Mouse (Mus musculus): ENCODE data around the gene Rnpc3.
A peak's percentile ranks its signal among the peaks of the same experiment; 100 is the strongest.
"Not testable (repeated sequence)": the region's sequence is repeated elsewhere in the genome, so short reads cannot be mapped to it uniquely, and the experiment has no call there.

Rnpc3 gene

DNA sequence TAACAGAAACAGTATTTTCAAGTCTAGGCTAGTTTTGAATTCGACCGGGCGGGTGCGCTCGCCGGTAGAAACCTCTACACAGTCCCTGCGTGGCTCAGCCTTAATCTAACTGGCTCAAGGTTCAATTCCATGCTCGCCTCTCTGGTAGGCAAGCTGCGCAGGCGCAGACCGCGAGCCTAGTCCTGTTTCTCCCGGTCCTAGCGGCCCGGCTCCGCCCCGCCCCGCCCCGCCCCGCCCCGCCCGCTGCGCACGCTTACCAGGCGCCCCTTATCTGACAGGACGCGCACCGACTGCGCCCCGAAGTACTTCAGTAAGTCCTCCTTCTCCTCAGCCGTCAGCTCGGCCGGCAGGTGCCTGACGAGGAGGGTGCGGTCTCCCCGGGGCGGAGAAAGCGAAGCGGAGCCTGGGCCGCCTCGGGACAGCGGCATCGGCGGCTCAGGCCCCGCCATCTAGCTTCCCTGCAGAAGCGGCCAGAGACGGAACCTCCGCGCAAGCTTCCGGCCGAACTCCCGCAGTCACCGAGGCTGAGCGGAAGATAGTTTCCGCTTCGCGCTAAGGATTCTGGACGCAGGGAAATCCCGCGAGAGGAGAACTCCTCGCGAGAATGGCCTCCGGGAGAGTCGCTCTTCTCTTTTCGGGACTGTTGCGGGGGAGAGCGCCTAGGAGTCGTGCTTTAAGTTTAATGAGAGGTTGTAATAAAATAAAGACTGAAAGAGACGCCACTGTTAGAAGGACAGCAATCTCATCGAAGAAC, at the start of gene Rnpc3:
Gene Rnpc3 (minus strand): TSS at position 544 of the 754 bp plus-strand sequence.
- peak; percentile 93 for DNase-seq (ENCODE audit: low spot score)

DNA sequence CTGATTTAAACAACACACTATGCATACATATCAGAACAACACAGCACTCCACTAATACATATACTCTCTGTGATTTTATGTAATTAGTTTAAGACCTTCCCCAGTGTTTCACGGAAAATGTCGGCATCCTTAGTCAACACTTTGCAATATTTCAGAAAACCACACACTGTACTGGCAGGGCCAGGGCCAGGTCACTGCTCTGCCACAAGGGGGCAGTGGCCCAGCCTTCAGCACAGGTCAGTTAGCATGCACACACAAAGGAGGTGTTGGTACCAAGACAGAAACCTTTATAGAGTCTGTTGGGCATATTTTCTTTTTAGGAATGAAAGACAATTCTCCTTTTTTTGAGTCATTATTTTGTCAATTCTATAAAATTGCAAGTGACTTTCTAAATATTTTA, 27.0 kb upstream of the Rnpc3 start:
- no peak for DNase-seq (ENCODE audit: low spot score)

DNA sequence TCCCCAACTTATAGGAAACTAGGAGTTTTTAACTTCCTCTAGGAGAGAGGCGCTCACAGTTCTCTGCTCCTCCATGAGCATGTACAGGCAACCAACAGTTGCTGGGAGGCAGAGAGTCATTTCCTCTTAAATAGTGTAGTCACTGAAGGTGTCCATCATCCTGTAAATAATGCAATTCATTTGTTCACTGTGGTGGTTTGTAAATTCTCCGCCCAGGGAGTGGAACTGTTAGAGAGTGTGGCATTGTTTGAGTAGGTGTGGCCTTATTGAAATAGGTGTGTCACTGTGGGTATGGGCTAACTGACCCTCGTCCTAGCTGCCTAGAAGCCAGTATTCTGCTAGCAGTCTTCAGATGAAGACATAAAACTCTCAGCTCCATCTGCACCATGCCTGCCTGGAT, 24.4 kb upstream of the Rnpc3 start:
- no peak for DNase-seq (ENCODE audit: low spot score)

DNA sequence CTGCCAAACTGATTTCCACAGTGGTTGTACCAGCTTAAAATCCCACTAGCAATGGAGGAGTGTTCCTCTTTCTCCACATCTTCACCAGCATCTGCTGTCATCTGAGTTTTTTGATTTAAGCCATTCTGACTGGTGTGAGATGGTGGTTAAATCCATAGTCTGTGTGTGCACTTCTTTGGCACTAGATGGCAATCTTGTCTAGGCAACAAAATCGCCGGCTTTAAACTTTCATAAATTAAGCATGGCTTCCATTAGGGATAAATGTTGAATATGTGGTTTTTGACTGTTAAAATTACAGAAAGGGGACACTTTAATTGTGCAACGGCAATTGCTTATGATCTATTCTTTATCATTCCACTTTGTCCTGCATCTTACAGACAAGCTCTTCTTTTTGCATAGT, 21.4 kb upstream of the Rnpc3 start:
- not testable (repeated sequence) for DNase-seq (ENCODE audit: low spot score)

DNA sequence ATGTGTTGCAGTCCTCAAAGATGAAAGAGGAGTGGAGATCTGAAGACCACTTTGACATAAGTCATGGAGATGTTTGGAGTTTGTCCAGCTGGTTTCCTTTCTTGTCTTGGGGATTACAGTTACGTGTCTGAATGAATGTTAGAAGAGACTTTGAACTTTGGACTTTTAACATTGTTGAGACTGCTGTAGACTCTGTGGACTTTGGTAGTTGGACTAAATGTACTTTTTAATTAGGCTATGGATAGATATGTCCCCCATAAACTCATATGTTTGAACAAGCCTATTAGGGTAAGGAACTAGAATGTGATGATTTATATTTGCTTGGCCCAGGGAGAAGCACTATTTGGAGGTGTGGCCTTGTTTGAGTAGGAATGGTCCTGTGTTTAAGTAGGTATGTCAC, 9.6 kb upstream of the Rnpc3 start:
- DNase-seq (ENCODE audit: low spot score) = no peak

DNA sequence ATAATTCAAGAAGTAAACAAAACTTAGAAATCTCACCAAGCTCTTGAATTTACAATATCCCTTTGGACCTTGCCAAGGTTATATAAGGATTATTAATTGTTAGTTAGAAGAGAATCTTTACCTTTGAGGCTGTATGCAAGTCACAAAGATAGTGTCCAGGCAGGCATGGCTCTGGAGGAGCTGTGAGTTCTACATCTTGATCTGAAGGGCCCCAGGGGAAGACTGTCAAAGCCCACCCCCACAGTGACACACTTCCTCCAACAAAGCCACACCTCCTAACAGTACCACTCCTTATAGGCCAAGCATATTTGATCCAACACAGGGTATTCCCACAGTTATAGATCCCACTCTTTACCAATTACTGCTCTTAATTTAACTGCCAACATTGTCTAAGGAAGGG, 4.3 kb upstream of the Rnpc3 start:
- no peak for DNase-seq (ENCODE audit: low spot score)

DNA sequence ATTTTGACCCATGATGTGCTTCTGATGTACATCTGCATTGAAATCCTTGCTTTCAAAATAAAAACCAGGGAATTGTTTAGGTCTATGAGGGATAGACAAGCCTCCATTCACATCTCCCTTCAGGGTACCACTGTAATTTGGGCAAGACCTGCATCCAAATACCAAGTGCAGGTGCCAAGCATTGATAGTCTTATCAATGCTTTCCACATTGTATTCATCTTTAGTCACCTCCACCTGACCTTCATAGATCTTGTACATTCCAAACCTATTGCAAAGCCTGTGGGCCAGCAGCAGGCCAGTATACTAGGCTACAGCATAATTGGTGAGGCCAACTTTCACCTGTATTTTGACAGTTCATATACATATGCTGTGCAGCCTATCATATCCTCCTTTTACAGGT, 1.7 kb upstream of the Rnpc3 start:
- no peak for DNase-seq (ENCODE audit: low spot score)

DNA sequence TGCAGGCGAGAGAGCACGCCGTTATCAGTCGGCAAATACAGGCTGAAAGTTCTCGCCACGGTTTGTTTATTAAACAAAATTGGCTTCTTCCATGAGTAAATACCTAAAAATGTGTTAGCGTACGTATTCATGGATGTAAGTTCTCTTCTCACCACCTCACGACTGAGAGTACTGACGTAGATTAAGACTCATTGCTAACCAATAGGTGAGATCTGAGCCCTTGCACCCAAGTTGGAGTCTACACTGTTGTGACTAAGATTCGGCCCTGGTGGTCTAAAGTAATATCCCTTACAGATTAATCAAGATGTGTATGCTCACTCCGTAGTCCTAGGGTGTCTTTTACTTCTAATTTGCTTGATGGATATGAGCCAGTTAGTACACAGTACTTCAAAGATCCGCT, 615 bp upstream of the Rnpc3 start:
- DNase-seq (ENCODE audit: low spot score) = no peak

DNA sequence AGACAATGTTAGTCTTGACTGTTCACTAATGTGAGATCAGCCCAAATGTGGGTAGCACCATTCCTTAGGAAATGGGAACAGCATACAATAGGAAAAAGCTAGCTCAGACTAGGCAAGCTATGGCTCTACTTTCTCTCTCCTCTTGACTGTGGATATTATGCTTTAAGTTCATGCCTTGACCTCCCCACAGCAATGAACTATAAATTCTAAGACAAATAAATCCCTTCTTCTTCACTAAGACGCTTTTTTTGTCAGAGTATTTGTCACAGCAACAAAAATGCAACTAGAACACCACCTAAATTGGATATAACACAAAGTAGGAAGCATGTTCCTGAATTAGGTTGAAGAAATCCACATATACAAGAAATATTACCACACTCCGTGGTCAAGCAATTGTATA, 23.4 kb downstream of the Rnpc3 start, which contains the start of gene Amy1:
Gene Amy1 (minus strand): TSS at position 101 of the 400 bp plus-strand sequence.
- DNase-seq (ENCODE audit: low spot score) = no peak

DNA sequence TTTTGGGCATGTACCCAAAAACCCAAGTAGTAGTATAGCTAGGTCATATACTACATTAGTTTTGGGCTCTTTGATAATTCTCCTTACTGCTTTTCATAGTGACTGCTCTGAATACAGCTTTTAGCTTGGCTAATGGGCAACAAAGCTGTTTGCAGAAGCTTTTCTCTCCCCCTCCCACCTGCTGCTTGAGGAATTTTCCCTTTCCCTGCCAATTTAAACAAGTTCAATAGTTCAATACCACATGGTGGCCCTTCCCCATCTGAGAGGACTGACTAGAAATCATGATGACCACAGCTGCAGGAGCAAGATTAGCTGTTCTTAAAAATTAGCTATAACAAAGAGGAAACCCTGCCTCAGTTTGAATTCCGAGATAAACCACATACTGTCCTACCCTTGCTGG, 39.1 kb downstream of the Rnpc3 start:
- DNase-seq (ENCODE audit: low spot score) = no peak

DNA sequence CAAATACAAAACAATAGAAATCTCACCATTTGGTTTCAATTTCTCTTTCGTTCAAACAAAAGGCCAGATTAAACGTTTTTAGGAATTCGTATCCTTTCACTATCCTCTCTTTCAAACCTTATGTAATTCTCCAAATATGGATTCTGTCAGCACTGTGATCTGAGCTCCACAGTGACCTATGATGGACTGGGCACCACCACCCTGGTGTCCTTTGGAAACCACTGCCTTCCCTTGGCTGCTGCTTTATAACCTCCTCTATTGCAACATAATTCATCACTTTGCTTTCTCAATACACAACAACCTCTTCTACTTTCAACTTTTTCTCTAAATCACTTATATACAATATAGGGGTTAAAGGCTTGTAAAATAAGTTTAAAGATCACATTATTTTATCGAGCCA, 55.4 kb downstream of the Rnpc3 start:
- no peak for DNase-seq (ENCODE audit: low spot score)

DNA sequence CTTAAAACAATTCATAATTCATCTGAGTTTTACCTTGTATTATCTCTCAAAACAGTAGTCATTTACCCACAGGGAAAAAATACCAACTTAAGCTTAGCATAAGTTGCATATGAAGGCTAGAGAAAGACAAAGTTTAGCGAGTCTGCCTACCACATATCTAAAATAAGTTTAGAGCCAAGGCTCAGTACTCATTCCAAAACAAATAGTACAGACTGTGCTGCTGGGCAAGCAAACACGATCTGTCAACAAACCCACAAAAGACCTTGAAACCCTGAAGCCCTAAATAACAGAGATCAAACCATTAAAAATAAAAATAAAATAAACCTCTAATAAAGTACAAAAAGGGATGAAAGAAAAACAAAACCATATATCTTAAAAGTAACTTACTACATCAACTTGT, 55.8 kb downstream of the Rnpc3 start:
- no peak for DNase-seq (ENCODE audit: low spot score)

DNA sequence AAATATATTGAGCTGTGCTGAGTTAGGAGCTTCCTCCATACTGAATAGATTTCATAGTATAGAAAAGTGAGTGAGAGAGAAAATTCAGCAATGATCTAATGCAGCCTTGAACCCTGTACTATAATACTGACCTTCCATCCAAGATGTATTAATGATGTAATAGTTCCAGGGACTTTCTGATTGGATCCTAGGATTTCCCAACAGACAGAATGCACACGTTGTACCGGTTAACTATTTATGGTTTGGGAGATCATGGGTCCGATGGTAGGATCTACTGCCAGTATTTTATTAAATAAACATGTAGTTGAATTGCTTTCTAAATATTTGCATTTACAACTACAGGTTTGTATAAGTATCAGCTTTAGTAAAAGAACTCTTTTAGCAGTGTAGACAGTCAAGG, 57.8 kb downstream of the Rnpc3 start:
- no peak for DNase-seq (ENCODE audit: low spot score)
